Mouse (Mus musculus) E14TG2a.4 (cell line): ENCODE measurements around the gene 4430402I18Rik.

Source experiments
- H3K27me3 ChIP-seq: 2 replicates; pipeline ENCODE4 v1.6.1; 2014; ENCODE audit warnings: low read length, control low read depth; ENCODE audit not compliant: insufficient read depth
- H3K36me3 ChIP-seq: 2 replicates; pipeline ENCODE4 v1.6.1; 2014; ENCODE audit warnings: low read length, control low read depth; ENCODE audit not compliant: insufficient read depth
- H3K4me1 ChIP-seq: replicated peaks from 2 replicates; pipeline ENCODE4 v1.6.1; 2014; ENCODE audit warnings: low read depth, low read length, control low read depth
- H3K4me3 ChIP-seq: replicated peaks from 2 replicates; pipeline ENCODE4 v1.5.1; 2014; ENCODE audit warnings: mild to moderate bottlenecking, low read length
- H3K9me3 ChIP-seq: 2 replicates; pipeline ENCODE4 v1.6.1; 2014; ENCODE audit warnings: low read length, control low read depth
- CTCF ChIP-seq: conservative IDR thresholded peaks from 2 replicates; pipeline ENCODE4 v1.5.1; 2014; ENCODE audit warnings: low read length
- NANOG ChIP-seq: IDR thresholded peaks from 2 replicates; pipeline ENCODE4 v1.6.1; 2014; ENCODE audit warnings: borderline replicate concordance, low read length, mixed read lengths
- POU5F1 ChIP-seq: IDR thresholded peaks from 2 replicates; pipeline ENCODE4 v1.6.1; 2014; ENCODE audit warnings: low read length, borderline replicate concordance

Gene 4430402I18Rik

DNA sequence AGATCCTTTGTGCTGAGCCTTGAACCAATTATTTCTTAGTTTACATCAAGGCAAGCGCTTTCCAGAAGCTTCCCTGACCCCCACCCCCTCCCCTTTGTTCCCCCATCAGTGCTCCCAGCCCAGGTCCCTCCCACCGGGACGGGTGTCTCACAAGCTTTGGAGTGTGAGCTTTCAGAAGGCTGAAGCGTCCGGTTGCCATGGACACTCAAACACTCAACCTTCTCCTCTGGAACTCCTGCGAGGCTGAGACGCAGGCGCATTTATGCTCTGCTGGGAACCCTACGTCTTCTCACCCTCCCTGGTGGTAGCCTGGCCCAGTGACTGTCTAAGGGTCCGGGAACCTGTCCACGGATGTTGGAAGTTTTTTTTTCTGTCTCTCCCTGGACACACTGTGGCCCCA lies at the start of gene 4430402I18Rik:
Gene 4430402I18Rik, minus strand, starts transcription at position 149 of the 400 bp plus-strand sequence.
- TF ChIP-seq NANOG (no peak), POU5F1 (no peak), CTCF (no peak)
- Histone ChIP-seq H3K4me3 (no peak within 1 kb of the TSS), H3K9me3 (no peaks in the 10 kb centered on the region), H3K27me3 (peaks cover 22% of the 10 kb centered on the region), H3K36me3 (no peaks in the 10 kb centered on the region), H3K4me1 (peaks cover 25% of the 10 kb centered on the region)

- Histone ChIP-seq H3K4me3 (no peak overlapping the region), H3K36me3 (peaks cover 90% of the 10 kb centered on the region), H3K4me1 (peaks cover 18% of the 10 kb centered on the region), H3K27me3 (no peaks in the 10 kb centered on the region), H3K9me3 (no peaks in the 10 kb centered on the region)
- no peak for TF ChIP-seq POU5F1
- TF ChIP-seq CTCF: no peak
- TF ChIP-seq NANOG: no peak
These were observed 49.2 kb upstream of the 4430402I18Rik start for GRCm38 (mm10) chr19:29016786-29017185.

- Histone ChIP-seq H3K4me3 (no peak overlapping the region), H3K4me1 (peaks cover 23% of the 10 kb centered on the region), H3K36me3 (peaks cover 89% of the 10 kb centered on the region), H3K9me3 (no peaks in the 10 kb centered on the region), H3K27me3 (no peaks in the 10 kb centered on the region)
- no peak for TF ChIP-seq CTCF
- TF ChIP-seq NANOG: no peak
- no peak for TF ChIP-seq POU5F1
These were observed 48.7 kb upstream of the 4430402I18Rik start for GRCm38 (mm10) chr19:29016204-29016765.

DNA sequence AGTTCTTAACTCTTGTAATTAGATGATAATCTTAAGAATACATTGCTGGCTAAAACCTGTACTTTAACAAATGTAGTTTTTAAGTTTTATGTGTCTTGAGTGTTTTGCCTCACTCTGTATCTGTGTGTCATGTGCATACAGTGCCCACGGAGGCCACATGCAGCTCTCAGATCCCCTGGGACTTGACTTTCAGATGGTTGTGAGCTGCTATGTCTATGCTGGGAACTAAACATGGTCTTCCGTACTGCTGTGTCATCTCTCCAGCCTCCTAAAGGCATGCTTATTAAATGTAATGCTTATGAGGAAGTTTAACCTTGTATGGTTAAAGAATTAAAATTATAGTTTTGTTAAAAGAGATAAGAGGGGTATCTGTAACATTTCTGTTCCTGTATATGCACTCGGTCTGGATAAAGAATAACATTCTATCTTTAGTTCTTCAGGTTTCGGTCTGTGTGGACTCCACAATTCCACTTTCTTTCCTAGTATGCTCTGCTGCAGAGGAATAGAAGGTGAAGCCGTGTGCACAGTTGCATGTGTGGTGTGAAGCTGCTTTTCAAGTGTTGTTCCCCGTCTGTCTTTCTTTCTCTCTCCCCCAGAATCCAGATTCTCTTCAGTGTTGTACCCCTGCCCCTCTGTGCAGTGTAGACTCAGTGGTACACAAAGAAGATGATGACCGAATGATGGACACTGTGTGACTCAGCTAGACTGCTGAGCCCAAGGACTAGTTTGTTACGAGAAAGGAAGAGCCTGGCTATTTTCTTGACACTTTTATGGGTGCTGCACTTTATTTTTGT lies 48.0 kb upstream of the 4430402I18Rik start:
- no peaks in the 10 kb centered on the region for H3K27me3 ChIP-seq
- no peaks in the 10 kb centered on the region for H3K9me3 ChIP-seq
- TF ChIP-seq NANOG: no peak
- TF ChIP-seq POU5F1: no peak
- TF ChIP-seq CTCF: no peak
- no peak overlapping the region for H3K4me3 ChIP-seq
- peaks cover 89% of the 10 kb centered on the region for H3K36me3 ChIP-seq
- peaks cover 29% of the 10 kb centered on the region for H3K4me1 ChIP-seq

GRCm38 (mm10) chr19:29014466-29015055 lies 47.0 kb upstream of the 4430402I18Rik start:
- TF ChIP-seq CTCF (no peak), POU5F1 (no peak), NANOG (no peak)
- H3K36me3 ChIP-seq: peaks cover 84% of the 10 kb centered on the region
- H3K9me3 ChIP-seq: no peaks in the 10 kb centered on the region
- no peaks in the 10 kb centered on the region for H3K27me3 ChIP-seq
- H3K4me1 ChIP-seq: peaks cover 40% of the 10 kb centered on the region
- H3K4me3 ChIP-seq: no peak overlapping the region

DNA sequence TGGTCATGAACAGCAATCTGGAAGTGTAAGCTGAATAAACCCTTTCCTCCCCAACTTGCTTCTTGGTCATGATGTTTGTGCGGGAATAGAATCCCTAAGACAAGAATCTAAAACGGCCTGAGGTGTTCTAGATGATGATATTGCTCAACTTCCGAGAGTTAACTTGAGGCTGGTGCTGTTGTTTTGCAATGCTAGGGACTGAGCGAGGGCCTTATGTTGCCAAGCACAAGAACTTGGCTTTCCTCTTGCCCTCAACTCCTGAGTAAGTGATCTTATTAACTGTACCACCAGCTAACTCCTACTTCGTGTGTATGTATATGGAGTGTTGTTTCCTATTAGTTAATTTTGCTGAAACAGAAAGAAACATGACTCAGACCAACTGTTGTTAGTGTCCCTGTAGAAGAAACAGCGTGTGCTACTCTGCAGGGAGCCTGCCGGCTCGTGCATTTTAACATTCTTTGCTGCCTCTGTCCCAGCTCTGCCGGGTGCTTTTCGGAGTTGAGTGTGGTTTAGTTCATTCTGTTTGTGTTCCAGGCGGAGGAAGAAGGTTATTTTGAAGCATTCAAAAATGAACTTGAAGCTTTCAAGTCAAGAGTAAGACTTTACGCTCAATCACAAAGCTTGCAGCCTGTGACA lies 43.9 kb upstream of the 4430402I18Rik start:
- no peaks in the 10 kb centered on the region for H3K27me3 ChIP-seq
- peaks cover 65% of the 10 kb centered on the region for H3K4me1 ChIP-seq
- TF ChIP-seq NANOG (no peak), CTCF (no peak), POU5F1 (no peak)
- no peaks in the 10 kb centered on the region for H3K9me3 ChIP-seq
- H3K4me3 ChIP-seq: 0 out of 2 replicates have a peak overlapping the region, but pooled peaks have one; percentile 21
- H3K36me3 ChIP-seq: peaks cover 63% of the 10 kb centered on the region

DNA sequence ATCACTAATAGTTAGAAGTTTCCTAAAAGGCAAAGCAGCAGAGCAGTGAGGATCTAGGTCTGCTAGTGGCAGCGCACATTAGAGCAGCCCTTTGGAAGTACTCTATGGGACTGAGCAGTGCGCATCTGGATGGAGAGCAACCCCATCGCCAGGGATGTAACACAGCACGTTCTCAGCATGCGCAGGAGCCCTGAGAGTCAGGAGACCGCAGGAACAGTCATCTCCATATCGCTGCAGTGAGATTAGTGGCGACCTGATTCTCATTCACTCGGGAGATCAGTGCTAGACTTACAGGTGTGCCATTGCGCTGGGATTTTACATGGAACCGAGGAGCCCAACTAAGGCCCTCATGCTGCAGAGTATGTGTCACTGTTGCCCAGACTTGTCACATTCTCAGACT lies 41.4 kb upstream of the 4430402I18Rik start:
- 0 out of 2 replicates have a peak overlapping the region, but pooled peaks have one; percentile 4 for H3K4me3 ChIP-seq
- H3K36me3 ChIP-seq: peaks cover 44% of the 10 kb centered on the region
- H3K4me1 ChIP-seq: peaks cover 88% of the 10 kb centered on the region
- TF ChIP-seq POU5F1: no peak
- TF ChIP-seq CTCF: no peak
- no peak for TF ChIP-seq NANOG
- no peaks in the 10 kb centered on the region for H3K9me3 ChIP-seq
- H3K27me3 ChIP-seq: no peaks in the 10 kb centered on the region
